Mouse (Mus musculus): ENCODE data around the gene Rasgrp1. TPM values are rescaled to one million over a fixed set of nuclear protein-coding genes. Genes with fewer than 3 reads are reported as not detected.

Gene Rasgrp1
- total and polyA plus RNA-seq, 3 experiments: 0.38 to 0.83 (median 0.42) TPM

DNA sequence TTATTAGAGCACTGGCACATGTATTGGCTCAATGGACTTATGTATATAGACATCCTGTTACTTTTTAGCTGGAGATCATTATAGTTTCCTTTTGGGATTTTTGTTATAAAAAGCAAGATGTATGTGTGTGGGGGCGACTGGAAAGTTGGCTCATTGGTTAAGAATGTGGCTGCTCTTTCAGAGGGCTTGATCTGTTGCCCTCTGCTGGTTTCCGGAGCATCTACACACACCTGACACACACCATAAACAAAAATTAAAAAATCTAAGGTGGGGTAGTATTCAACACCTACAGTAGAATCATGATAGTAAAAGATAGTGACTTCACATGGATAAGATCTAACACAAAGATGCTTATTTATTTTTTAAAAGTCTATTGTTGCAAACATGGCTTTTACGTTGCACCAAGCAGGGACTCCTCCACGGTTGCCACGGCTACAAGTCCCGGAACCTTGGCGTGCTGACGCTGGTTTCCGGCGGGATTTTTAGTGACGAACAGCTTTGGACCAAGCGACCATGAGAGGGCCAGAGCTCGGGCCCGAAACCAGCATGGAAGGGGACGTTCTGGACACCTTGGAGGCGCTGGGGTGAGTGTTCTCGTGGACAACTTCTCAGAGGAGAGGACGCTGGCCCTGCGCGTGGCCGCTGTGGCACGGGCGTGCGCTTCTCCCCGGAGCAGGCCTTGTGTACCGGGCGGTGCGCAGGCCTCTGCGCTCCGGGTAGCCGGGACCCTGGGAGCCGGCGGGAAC lies 93.4 kb downstream of the Rasgrp1 start, which contains the start of gene Fam98b (continued):
- TF ChIP-seq ZC3H11A (IDR thresholded peaks at IDR 0.05; ENCODE audit: low read depth, low read length) (no peak), RCOR1 (conservative IDR thresholded peaks at IDR 0.05; ENCODE audit: low read depth, low read length) (no peak), ZMIZ1 (IDR thresholded peaks at IDR 0.05; ENCODE audit: low read depth, low read length) (peak; percentile 75; the same call in 1 of the 2 replicates), UBTF (IDR thresholded peaks at IDR 0.05; ENCODE audit: low read depth, low read length) (no peak), SMC3 (IDR thresholded peaks at IDR 0.05; ENCODE audit: low read depth, low read length) (peak; percentile 54), EP300 (IDR thresholded peaks at IDR 0.05; ENCODE audit: low read length) (peak; percentile 35; the same call in 1 of the 2 replicates), USF1 (IDR thresholded peaks at IDR 0.05; ENCODE audit: low read depth, low read length) (no peak), PAX5 (IDR thresholded peaks at IDR 0.05; ENCODE audit: low read length) (no peak), IRF4 (IDR thresholded peaks at IDR 0.05; ENCODE audit: low read depth, low read length) (peak; percentile 68; the same call in 1 of the 2 replicates), KAT2A (IDR thresholded peaks at IDR 0.05; ENCODE audit: insufficient replicate concordance, low read length) (peak; percentile 68; the same call in 1 of the 2 replicates)

DNA sequence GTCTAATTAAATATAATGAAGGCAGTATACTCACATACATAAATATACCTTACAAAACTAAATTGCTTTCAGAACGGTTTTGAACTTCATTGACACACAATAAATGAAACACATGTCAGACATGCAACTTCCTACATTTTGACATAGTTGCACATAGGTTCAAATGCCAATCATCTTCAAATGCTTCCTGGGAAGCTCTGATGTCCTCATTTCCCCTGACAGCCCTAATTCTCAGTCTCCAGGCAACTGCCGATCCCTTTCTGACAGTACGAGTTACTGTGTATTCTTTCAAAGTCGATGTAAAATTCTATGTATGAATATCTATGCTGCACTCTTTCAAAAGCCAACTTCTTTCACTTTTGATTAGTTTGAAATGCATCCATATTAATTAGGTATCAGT lies 100.8 kb downstream of the Rasgrp1 start:
- dilution Hi-C loops (cut with MboI; ENCODE audit: extremely low pct_ligation_motif_present, extremely low pct_unique_long_range_greater_than_20kb, low sequenced_read_pairs): no loop called here
- DNase-seq (ENCODE audit: extremely low read depth): no peak

DNA sequence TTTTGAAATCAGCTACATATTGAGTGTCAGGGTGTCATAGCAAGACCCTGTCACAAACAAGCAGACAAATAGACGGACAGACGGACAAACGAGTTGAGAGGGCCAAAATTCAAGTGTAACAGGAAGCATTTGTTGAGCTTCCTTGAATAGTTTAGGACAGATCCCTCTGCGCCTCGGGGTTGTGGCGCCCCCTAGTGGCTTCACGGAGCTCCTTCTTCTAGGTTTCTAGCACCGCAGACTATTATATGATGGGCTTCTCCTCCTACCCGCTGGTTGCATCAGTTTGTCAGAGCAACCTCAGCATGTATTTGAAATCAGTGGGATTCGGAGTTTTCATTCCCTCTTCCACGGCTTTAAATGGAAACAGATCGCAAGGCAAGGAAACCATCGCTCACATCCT lies 111.5 kb downstream of the Rasgrp1 start:
- no peaks in the 10 kb centered on the region for H3K36me3 ChIP-seq (replicated peaks in 1 of 2; ENCODE audit: control insufficient read depth in 1 of 2, insufficient read depth in 1 of 2, low read length in 1 of 2)
- peak overlapping the region in 2 of 3 experiments; percentile 25 to 34 for H3K4me3 ChIP-seq (replicated peaks in 1 of 3; ENCODE audit: low read depth in 2 of 3, low read length in 2 of 3, poor library complexity in 1 of 3)
- peak overlapping the region; percentile 57; the same call in 1 of the 2 replicates for H3K9ac ChIP-seq (ENCODE audit: insufficient read depth, low read depth)
- dilution Hi-C loops (cut with MboI; ENCODE audit: extremely low pct_ligation_motif_present, extremely low pct_unique_long_range_greater_than_20kb, low sequenced_read_pairs): no loop called here
- in situ Hi-C loops (cut with MboI; ENCODE audit: low pct_ligation_motif_present, low pct_unique_long_range_greater_than_20kb, low sequenced_read_pairs): loop anchor here (5.0 kb wide), 1 partner anchor 334 kb away; no protein-coding TSS in a partner anchor
- H3K9me3 ChIP-seq (replicated peaks; ENCODE audit: low read length): no peaks in the 10 kb centered on the region
- H3K4me2 ChIP-seq (ENCODE audit: insufficient read depth, low read depth, poor library complexity, severe bottlenecking): peak overlapping the region; percentile 30; the same call in 1 of the 2 replicates
- H3K4me1 ChIP-seq (ENCODE audit: control insufficient read depth in 1 of 2, insufficient read depth in 2 of 2): peaks cover 0 to 8% of the 10 kb centered on the region in 2 experiments; a peak in 2 of 4 replicates
- no peak overlapping the region for H3K27ac ChIP-seq (ENCODE audit: insufficient read depth, low read depth)
- peak; percentile 86 for DNase-seq (ENCODE audit: extremely low read depth)
- no peaks in the 10 kb centered on the region for H3K79me2 ChIP-seq (replicated peaks; ENCODE audit: control insufficient read depth, extremely low read depth, insufficient read depth, poor library complexity, severe bottlenecking)
- H3K27me3 ChIP-seq (replicated peaks): no peaks in the 10 kb centered on the region
- no peak for TF ChIP-seq ETS1 (conservative IDR thresholded peaks at IDR 0.05; ENCODE audit: low read depth, low read length)
- TF ChIP-seq ZKSCAN1 (IDR thresholded peaks at IDR 0.05; ENCODE audit: borderline replicate concordance, low read depth, low read length): no peak
- no peak for TF ChIP-seq POLR2A (IDR thresholded peaks at IDR 0.05; ENCODE audit: low read depth, low read length)
- TF ChIP-seq ELF1 (IDR thresholded peaks at IDR 0.05; ENCODE audit: low read depth, low read length): peak; percentile 60
- no peak for TF ChIP-seq BHLHE40 (IDR thresholded peaks at IDR 0.05; ENCODE audit: low read depth, low read length)
- no peak for TF ChIP-seq POLR2AphosphoS2 (IDR thresholded peaks at IDR 0.05; ENCODE audit: low read depth, low read length)
- TF ChIP-seq SIN3A (IDR thresholded peaks at IDR 0.05; ENCODE audit: low read length): 0 out of 2 replicates have a peak, but pooled peaks have one; percentile 31
- TF ChIP-seq JUND (conservative IDR thresholded peaks at IDR 0.05; ENCODE audit: low read depth, low read length): no peak
- no peak for TF ChIP-seq NRF1 (IDR thresholded peaks at IDR 0.05; ENCODE audit: low read depth, low read length)
- TF ChIP-seq JUN (IDR thresholded peaks at IDR 0.05; ENCODE audit: insufficient read depth, low read depth, low read length): no peak
- TF ChIP-seq CHD2 (IDR thresholded peaks at IDR 0.05; ENCODE audit: low read length): no peak
- TF ChIP-seq MAZ (IDR thresholded peaks at IDR 0.05; ENCODE audit: low read depth, low read length): no peak
- 0 out of 2 replicates have a peak, but pooled peaks have one; percentile 16 for TF ChIP-seq MEF2A (IDR thresholded peaks at IDR 0.05; ENCODE audit: borderline replicate concordance, low read depth, low read length)
- TF ChIP-seq TCF12 (IDR thresholded peaks at IDR 0.05; ENCODE audit: low read depth, low read length): peak; percentile 23; the same call in 1 of the 2 replicates
- peak; percentile 88 for TF ChIP-seq SMC3 (IDR thresholded peaks at IDR 0.05; ENCODE audit: low read depth, low read length)
- TF ChIP-seq HCFC1 (IDR thresholded peaks at IDR 0.05; ENCODE audit: low read depth, low read length): no peak; the same call in 1 of the 2 replicates
- TF ChIP-seq MYC (IDR thresholded peaks at IDR 0.05; ENCODE audit: low read depth, low read length): no peak
- TF ChIP-seq ZMIZ1 (IDR thresholded peaks at IDR 0.05; ENCODE audit: low read depth, low read length): no peak

More for the DNA sequence above, 100.8 kb downstream of the Rasgrp1 start:
- H3K4me2 ChIP-seq (ENCODE audit: insufficient read depth, low read depth, poor library complexity, severe bottlenecking): no peak overlapping the region
- H3K36me3 ChIP-seq (replicated peaks in 1 of 2; ENCODE audit: control insufficient read depth in 1 of 2, insufficient read depth in 1 of 2, low read length in 1 of 2): no peaks in the 10 kb centered on the region
- in situ Hi-C loops (cut with MboI; ENCODE audit: low pct_ligation_motif_present, low pct_unique_long_range_greater_than_20kb, low sequenced_read_pairs): no loop called here
- no peak overlapping the region for H3K4me3 ChIP-seq (replicated peaks in 1 of 3; ENCODE audit: low read depth in 2 of 3, low read length in 2 of 3, poor library complexity in 1 of 3)
- H3K27me3 ChIP-seq (replicated peaks): peaks cover 15% of the 10 kb centered on the region
- H3K9me3 ChIP-seq (replicated peaks; ENCODE audit: low read length): no peaks in the 10 kb centered on the region
- no peaks in the 10 kb centered on the region for H3K4me1 ChIP-seq (ENCODE audit: control insufficient read depth in 1 of 2, insufficient read depth in 2 of 2)
- no peak overlapping the region for H3K9ac ChIP-seq (ENCODE audit: insufficient read depth, low read depth)
- no peaks in the 10 kb centered on the region for H3K79me2 ChIP-seq (replicated peaks; ENCODE audit: control insufficient read depth, extremely low read depth, insufficient read depth, poor library complexity, severe bottlenecking)
- no peak overlapping the region for H3K27ac ChIP-seq (ENCODE audit: insufficient read depth, low read depth)
- no peak for TF ChIP-seq JUND (conservative IDR thresholded peaks at IDR 0.05; ENCODE audit: low read depth, low read length)
- TF ChIP-seq E2F4 (IDR thresholded peaks at IDR 0.05; ENCODE audit: insufficient replicate concordance, low read depth, low read length): no peak
- no peak for TF ChIP-seq MYC (IDR thresholded peaks at IDR 0.05; ENCODE audit: low read depth, low read length)
- TF ChIP-seq IRF4 (IDR thresholded peaks at IDR 0.05; ENCODE audit: low read depth, low read length): no peak
- no peak for TF ChIP-seq ZC3H11A (IDR thresholded peaks at IDR 0.05; ENCODE audit: low read depth, low read length)
- no peak for TF ChIP-seq SIN3A (IDR thresholded peaks at IDR 0.05; ENCODE audit: low read length)
- no peak for TF ChIP-seq MAZ (IDR thresholded peaks at IDR 0.05; ENCODE audit: low read depth, low read length)
